Mouse (Mus musculus): ENCODE measurements around the gene Arpc3.
A peak's percentile ranks its signal among the peaks of the same experiment; 100 is the strongest.
"Not testable (repeated sequence)": the region's sequence is repeated elsewhere in the genome, so short reads cannot be mapped to it uniquely, and the experiment has no call there.

Gene Arpc3

DNA sequence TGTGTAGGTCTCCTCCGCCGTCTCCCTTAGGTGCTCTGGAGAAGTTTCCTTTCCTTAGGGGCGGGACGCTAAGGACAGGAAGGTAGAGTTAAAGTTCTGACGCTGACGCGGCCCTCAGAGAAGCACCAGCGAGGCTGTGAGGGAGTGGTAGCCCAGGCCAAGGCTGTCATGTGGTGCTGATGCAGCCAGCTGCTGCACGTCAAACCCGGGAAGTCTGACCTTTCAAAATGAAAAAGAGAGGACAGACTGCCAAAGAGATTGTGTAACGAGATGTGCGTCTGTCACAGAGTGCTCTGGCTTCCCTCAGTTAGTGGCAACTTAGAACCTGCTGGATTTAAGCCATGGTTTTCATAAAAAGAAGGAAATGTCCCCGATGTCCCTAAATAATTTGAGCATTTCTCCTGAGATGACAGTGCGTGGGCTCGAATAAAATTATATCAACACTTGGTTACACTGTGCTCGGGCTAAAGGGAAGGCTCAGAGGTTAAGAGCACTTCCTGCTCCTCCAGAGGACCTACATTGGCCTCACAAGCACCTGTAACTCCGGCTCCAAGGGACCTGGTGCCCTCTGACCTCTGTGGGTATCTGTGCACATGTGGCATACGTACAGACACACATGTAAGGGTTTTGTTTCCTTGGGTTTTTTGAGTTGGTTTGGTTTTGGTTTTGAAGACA is 9.1 kb downstream of the Arpc3 start:
- no peak for DNase-seq

DNA sequence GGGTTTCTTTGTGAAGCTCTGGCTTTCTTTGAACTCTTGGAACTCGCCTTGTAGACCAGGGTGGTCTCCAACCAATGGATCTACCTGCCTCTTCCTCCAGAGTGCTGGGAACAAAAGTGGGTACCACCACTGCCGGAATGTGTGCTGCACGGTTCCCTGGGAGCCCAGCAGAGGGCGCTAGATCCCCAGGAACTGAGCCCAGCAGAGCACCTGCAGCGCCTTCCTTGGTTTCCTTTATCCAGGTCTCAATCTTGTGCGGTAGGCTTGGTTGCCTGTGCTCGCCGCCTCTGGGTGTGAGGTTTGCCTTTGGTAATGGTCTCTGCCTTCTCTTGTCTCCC is 9.6 kb downstream of the Arpc3 start:
- peak; percentile 71 for DNase-seq

DNA sequence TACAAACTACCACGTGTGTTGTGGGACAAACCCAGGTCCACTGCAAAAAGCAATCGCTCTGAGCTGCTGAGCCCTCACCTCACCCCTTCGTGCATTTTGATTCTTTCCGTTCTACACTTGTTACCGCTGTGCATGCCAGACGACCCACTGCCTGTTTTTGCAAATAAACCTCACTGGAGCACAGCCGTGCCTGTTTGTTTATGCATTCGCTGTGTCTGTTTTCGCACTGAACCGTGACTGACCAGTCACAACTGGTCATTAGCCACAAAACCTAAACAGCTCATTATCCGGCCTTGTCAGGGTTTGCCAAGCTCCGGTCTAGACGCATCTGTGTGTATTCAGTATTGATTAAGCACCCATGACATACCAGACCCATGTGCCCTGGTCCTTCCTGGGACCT is 10.5 kb downstream of the Arpc3 start:
- DNase-seq = no peak

GRCm38 (mm10) chr5:122402772-122403171 is 11.1 kb downstream of the Arpc3 start:
- DNase-seq = no peak

GRCm38 (mm10) chr5:122403362-122403761 is 11.7 kb downstream of the Arpc3 start:
- DNase-seq = no peak

GRCm38 (mm10) chr5:122405537-122405936 is 13.9 kb downstream of the Arpc3 start:
- no peak for DNase-seq

DNA sequence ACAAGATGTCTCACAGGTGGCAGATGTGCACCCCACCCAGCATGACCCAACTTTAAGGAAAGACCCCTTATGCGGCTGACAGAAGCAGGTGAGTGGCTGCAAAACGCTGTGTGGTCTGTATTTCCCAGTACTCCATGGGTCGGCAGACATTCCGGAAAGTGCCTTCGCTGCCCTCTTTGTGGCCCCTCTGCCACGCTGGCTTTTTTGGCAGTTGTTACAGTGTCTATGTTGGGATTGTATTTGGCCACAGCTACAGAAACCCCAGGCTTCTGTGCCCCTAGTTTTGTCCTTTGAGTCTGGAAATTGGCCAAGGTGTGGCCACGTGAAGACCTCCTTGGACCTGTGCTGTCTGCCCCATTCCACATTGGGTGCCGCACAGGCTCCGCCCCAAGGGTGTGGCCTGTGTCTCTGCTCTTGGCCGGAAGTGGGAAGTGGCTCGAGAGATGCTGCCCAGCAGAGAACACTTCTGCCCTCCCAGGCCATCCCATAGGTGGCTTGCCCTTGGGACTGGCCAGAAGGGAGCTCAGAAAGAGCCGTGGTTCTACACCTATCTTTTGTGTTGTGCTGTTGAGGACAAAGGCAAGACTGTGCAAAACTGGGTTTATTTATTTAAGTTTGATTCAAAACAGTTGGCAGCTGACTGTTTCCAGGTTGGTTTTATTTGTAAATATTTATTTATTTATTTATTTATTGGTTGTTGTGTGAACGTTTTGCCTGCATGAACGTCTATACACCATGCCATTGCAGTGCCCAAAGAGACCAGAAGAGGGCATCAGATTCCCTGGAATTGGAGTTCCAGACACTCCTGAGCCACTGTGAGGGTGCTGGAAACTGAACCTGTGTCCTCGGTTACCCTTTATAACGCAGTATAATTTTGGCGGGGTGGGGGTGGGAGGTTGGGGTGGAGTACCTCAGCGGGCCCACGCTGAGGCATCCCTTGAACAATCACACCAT is 18.3 kb downstream of the Arpc3 start:
- no peak for DNase-seq

- no peak for DNase-seq
Observed at GRCm38 (mm10) chr5:122411892-122412291, 20.2 kb downstream of the Arpc3 start.

- DNase-seq = no peak
Observed at GRCm38 (mm10) chr5:122412826-122413225, 21.1 kb downstream of the Arpc3 start.

GRCm38 (mm10) chr5:122414351-122414750 is 22.7 kb downstream of the Arpc3 start:
- no peak for DNase-seq

- no peak for DNase-seq
Observed at GRCm38 (mm10) chr5:122415465-122415864, 23.8 kb downstream of the Arpc3 start.

GRCm38 (mm10) chr5:122420676-122421075 is 29.0 kb downstream of the Arpc3 start:
- DNase-seq = not testable (repeated sequence)

- DNase-seq = no peak
Observed at GRCm38 (mm10) chr5:122421271-122422068, 29.8 kb downstream of the Arpc3 start, which contains the start of gene Anapc7. Gene Anapc7, plus strand, starts transcription at chr5:122421693.

GRCm38 (mm10) chr5:122422071-122422964 is 30.6 kb downstream of the Arpc3 start:
- DNase-seq = peak; percentile 82

GRCm38 (mm10) chr5:122423083-122423482 is 31.4 kb downstream of the Arpc3 start:
- DNase-seq = no peak

GRCm38 (mm10) chr5:122425550-122425949 is 33.9 kb downstream of the Arpc3 start:
- no peak for DNase-seq

GRCm38 (mm10) chr5:122430036-122430775 is 38.5 kb downstream of the Arpc3 start:
- no peak for DNase-seq

DNA sequence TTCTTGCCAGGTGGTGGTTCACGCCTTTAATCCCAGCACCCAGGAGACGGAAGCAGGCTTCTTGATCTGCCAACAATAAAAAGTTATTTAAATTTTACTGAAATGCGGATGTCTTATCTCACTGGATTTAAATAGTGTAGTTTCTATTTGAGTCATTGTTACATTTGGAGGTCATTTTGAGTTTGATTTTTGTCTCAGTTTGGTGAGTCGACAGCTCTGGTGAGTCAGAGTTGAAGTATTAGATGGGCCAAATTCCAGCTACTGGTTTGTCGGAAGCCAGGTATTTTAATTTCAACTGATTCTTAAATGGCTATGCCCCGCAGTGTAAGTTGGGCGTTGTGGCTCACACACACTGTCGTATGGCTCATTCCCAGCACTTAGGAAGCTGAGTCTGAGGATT is 39.5 kb downstream of the Arpc3 start:
- DNase-seq = no peak

DNA sequence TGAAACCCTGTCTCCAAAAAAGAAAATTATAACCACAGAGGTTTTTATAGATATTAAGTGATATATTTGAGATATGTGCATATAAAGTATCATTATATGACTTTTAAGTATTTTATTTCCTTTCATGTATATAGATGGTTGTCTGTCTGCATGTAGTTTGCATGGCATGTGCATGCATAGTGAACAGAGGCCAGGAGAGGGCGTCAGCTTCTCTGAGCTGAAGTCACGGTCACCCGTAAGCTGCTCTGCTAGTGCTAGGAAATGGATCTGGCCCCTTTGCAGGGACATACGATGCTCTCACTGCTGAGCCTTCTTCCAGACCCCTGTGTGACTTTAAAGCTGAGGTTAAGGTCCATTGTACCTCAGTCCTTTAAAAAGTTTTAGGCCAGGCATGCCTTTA is 42.9 kb downstream of the Arpc3 start:
- no peak for DNase-seq

DNA sequence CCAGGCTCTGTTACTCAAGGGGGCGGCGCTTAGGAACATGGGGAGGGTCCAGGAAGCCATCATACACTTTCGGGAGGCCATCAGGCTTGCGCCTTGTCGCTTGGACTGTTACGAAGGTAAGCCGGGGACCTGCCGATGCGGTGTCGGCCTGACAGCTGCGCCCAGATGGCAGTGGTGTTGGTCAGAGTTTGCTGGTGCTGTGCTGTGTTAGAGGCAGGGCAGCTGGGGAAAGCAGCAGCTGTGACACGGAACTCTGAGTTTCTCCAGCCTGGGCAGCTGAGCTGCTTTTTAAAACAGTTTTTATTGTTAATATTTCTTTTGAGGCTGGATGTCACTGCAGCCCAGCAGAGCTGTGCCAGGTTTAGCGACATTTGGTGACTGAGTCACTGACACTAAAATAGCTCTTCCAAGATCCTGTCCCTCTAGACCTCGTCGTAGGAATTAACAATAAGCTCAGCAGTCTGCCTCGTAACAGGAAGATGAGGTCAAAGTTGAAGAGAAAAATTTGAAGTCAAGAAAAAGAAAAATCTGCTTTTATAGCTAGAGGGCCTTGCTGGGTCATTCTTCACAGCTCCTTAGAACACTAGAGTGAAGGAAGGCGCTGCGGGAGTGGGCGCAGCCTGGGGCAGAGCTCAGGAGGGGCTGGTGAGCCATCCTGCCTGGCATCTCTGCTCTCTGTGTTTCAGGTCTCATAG is 47.9 kb downstream of the Arpc3 start:
- DNase-seq = no peak

DNA sequence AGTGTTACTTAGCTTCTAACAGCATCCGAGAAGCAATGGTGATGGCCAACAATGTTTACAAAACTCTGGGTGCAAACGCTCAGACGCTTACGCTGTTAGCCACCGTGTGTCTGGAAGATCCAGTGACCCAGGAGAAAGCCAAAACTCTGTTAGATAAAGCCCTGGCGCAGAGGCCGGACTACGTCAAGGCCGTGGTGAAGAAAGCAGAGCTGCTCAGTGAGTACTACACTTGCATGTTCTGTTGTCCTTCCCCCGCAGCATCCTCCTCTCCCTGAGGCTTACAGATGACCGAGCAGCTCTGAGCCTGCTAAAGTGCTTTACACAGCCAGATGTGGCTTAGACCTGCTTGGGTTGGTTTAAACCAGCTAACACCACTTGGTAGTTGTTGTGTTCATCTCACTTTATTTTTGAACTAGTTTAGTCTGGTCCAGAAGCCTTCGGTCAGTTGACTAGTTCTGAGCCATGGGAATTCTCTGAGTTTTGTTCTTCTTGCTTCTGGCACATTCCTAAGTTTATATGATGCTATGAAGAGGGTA is 48.5 kb downstream of the Arpc3 start:
- DNase-seq = no peak
